Mouse (Mus musculus): Measurements from ENCODE around the gene Ppp2r3a.

Ppp2r3a gene

GRCm38 (mm10) chr9:101251644-101252337 lies at the start of gene Ppp2r3a:
Gene Ppp2r3a, minus strand, starts transcription at chr9:101251795.
- in situ Hi-C loops (cut with MseI, MboI): no loop called here

- in situ Hi-C loops (cut with MseI, MboI): loop anchor here (25.0 kb wide), 1 partner anchor 1062 kb away; the partner anchor contains the start of gene Ephb1 (in 2 of the 2)
These were observed 48.9 kb upstream of the Ppp2r3a start for GRCm38 (mm10) chr9:101300441-101300935.

GRCm38 (mm10) chr9:101291676-101292660 lies 40.4 kb upstream of the Ppp2r3a start:
- in situ Hi-C loops (cut with MseI, MboI): no loop called here

GRCm38 (mm10) chr9:101290876-101291275 lies 39.3 kb upstream of the Ppp2r3a start:
- in situ Hi-C loops (cut with MseI, MboI): no loop called here

GRCm38 (mm10) chr9:101289750-101290149 lies 38.2 kb upstream of the Ppp2r3a start:
- in situ Hi-C loops (cut with MseI, MboI): no loop called here

- in situ Hi-C loops (cut with MseI, MboI): no loop called here
These were observed 37.5 kb upstream of the Ppp2r3a start for GRCm38 (mm10) chr9:101288901-101289647.

GRCm38 (mm10) chr9:101286766-101287165 lies 35.2 kb upstream of the Ppp2r3a start:
- in situ Hi-C loops (cut with MseI, MboI): no loop called here

- in situ Hi-C loops (cut with MseI, MboI): no loop called here
These were observed 32.5 kb upstream of the Ppp2r3a start for GRCm38 (mm10) chr9:101284049-101284448.

GRCm38 (mm10) chr9:101282651-101283050 lies 31.1 kb upstream of the Ppp2r3a start:
- in situ Hi-C loops (cut with MseI, MboI): no loop called here

GRCm38 (mm10) chr9:101281906-101282305 lies 30.3 kb upstream of the Ppp2r3a start:
- in situ Hi-C loops (cut with MseI, MboI): no loop called here

- in situ Hi-C loops (cut with MseI, MboI): no loop called here
These were observed 29.7 kb upstream of the Ppp2r3a start for GRCm38 (mm10) chr9:101281326-101281725.

GRCm38 (mm10) chr9:101280867-101281266 lies 29.3 kb upstream of the Ppp2r3a start:
- in situ Hi-C loops (cut with MseI, MboI): no loop called here

GRCm38 (mm10) chr9:101280211-101280610 lies 28.6 kb upstream of the Ppp2r3a start:
- in situ Hi-C loops (cut with MseI, MboI): no loop called here

- in situ Hi-C loops (cut with MseI, MboI): no loop called here
These were observed 21.1 kb upstream of the Ppp2r3a start for GRCm38 (mm10) chr9:101272715-101273114.

GRCm38 (mm10) chr9:101270020-101270419 lies 18.4 kb upstream of the Ppp2r3a start:
- in situ Hi-C loops (cut with MseI, MboI): no loop called here

- in situ Hi-C loops (cut with MseI, MboI): no loop called here
These were observed 14.4 kb upstream of the Ppp2r3a start for GRCm38 (mm10) chr9:101266043-101266442.

- in situ Hi-C loops (cut with MseI, MboI): no loop called here
These were observed 14.0 kb upstream of the Ppp2r3a start for GRCm38 (mm10) chr9:101265546-101265945.

GRCm38 (mm10) chr9:101262815-101263214 lies 11.2 kb upstream of the Ppp2r3a start:
- in situ Hi-C loops (cut with MseI, MboI): no loop called here

- in situ Hi-C loops (cut with MseI, MboI): no loop called here
These were observed 10.5 kb upstream of the Ppp2r3a start for GRCm38 (mm10) chr9:101261989-101262571.

GRCm38 (mm10) chr9:101261443-101261842 lies 9.8 kb upstream of the Ppp2r3a start:
- in situ Hi-C loops (cut with MseI, MboI): no loop called here

GRCm38 (mm10) chr9:101253136-101253535 lies 1.5 kb upstream of the Ppp2r3a start:
- in situ Hi-C loops (cut with MseI, MboI): no loop called here

Measured in mouse trophoblast stem cell (cell line).